Mouse (Mus musculus) T-helper 1 cell (primary cell): Measurements from ENCODE around the gene Camk2g.
"Not testable (repeated sequence)": the region's sequence is repeated elsewhere in the genome, so short reads cannot be mapped to it uniquely, and the experiment has no call there.

Source experiments
- in situ Hi-C: fragments of 300-600 bp; cut with MboI, MseI; formaldehyde crosslinking; loops from one replicate; pipeline ENCODE4 v1.15.1; 2025; ENCODE audit warnings: high pct_unique_total_duplicates

Gene Camk2g

GRCm38 (mm10) chr14:20738511-20738910 is 55.4 kb downstream of the Camk2g start:
- in situ Hi-C loops: no loop called here

- in situ Hi-C loops: no loop called here
Measured at GRCm38 (mm10) chr14:20737306-20737705, 56.6 kb downstream of the Camk2g start.

GRCm38 (mm10) chr14:20735892-20736390 is 57.9 kb downstream of the Camk2g start:
- in situ Hi-C loops: no loop called here

GRCm38 (mm10) chr14:20735052-20735451 is 58.8 kb downstream of the Camk2g start:
- in situ Hi-C loops: no loop called here

GRCm38 (mm10) chr14:20733952-20734774 is 59.7 kb downstream of the Camk2g start, which contains the start of gene Ndst2:
Ndst2 (minus strand) TSS chr14:20734562.
- in situ Hi-C loops: no loop called here

- in situ Hi-C loops: no loop called here
Measured at GRCm38 (mm10) chr14:20733041-20733951, 60.6 kb downstream of the Camk2g start.

GRCm38 (mm10) chr14:20730853-20731602 is 62.9 kb downstream of the Camk2g start:
- in situ Hi-C loops: no loop called here

GRCm38 (mm10) chr14:20729871-20730270 is 64.0 kb downstream of the Camk2g start:
- in situ Hi-C loops: no loop called here

- in situ Hi-C loops: no loop called here
Measured at GRCm38 (mm10) chr14:20725660-20726339, 68.1 kb downstream of the Camk2g start.

- in situ Hi-C loops: no loop called here
Measured at GRCm38 (mm10) chr14:20724043-20724442, 69.8 kb downstream of the Camk2g start.

GRCm38 (mm10) chr14:20723006-20723405 is 70.9 kb downstream of the Camk2g start:
- in situ Hi-C loops: no loop called here

- in situ Hi-C loops: no loop called here
Measured at GRCm38 (mm10) chr14:20721371-20721770, 72.5 kb downstream of the Camk2g start.

GRCm38 (mm10) chr14:20719767-20720166 is 74.1 kb downstream of the Camk2g start:
- in situ Hi-C loops: no loop called here

GRCm38 (mm10) chr14:20718443-20718842 is 75.4 kb downstream of the Camk2g start:
- in situ Hi-C loops: no loop called here

- in situ Hi-C loops: no loop called here
Measured at GRCm38 (mm10) chr14:20713832-20714231, 80.1 kb downstream of the Camk2g start.

- in situ Hi-C loops: no loop called here
Measured at GRCm38 (mm10) chr14:20708239-20708638, 85.6 kb downstream of the Camk2g start.

GRCm38 (mm10) chr14:20707201-20708190 is 86.4 kb downstream of the Camk2g start, which contains the start of gene Zswim8:
Zswim8 (plus strand) TSS chr14:20707552.
- in situ Hi-C loops: no loop called here

- in situ Hi-C loops: not testable (repeated sequence)
Measured at GRCm38 (mm10) chr14:20703461-20703860, 90.4 kb downstream of the Camk2g start.

- in situ Hi-C loops: no loop called here
Measured at GRCm38 (mm10) chr14:20702741-20703381, 91.0 kb downstream of the Camk2g start, which contains the start of gene Chchd1. Chchd1 (plus strand) TSS chr14:20703006.
